Comparison of ENCODE assay signal across 11 mouse cellular contexts in genomic region chr5:149037729-149038128, GRCm38 (mm10). TPM values are rescaled to one million over a fixed set of nuclear protein-coding genes. Genes with fewer than 3 reads are reported as not detected.
DNase-seq lines count a peak whose midpoint lies in the region; ATAC-seq lines count a peak whose summit lies in the region.
"Had no signal": no experiment of that assay in that cellular context is flagged by ENCODE, and none has a peak within 500 bp of the region (broad histone marks: within the 10 kb centered on the region; RNA-seq: fewer than 3 reads in every experiment).

No protein-coding gene starts in this region.

- no peaks in the 10 kb centered on the region for H3K27me3 ChIP-seq in forebrain, embryonic 16.5 days (replicated peaks; ENCODE audit: control insufficient read depth, insufficient read depth, low read length)
- H3K27me3 ChIP-seq in forebrain, embryonic 11.5 days (ENCODE audit: control insufficient read depth, insufficient read depth, low read length), result no peaks in the 10 kb centered on the region
- H3K27me3 ChIP-seq: megakaryocyte, embryonic 14.5 days had no signal

- H3K4me3 ChIP-seq in forebrain, embryonic 16.5 days (replicated peaks; ENCODE audit: low read length), result no peak overlapping the region
- no peak overlapping the region for H3K4me3 ChIP-seq in forebrain, embryonic 11.5 days (ENCODE audit: low read depth, low read length)
- H3K4me3 ChIP-seq: megakaryocyte, embryonic 14.5 days had no signal

- H3K27ac ChIP-seq in forebrain, embryonic 16.5 days (ENCODE audit: low read length), result no peak overlapping the region
- H3K27ac ChIP-seq in forebrain, embryonic 11.5 days (ENCODE audit: low read depth, low read length), result no peak overlapping the region

- peak overlapping the region; percentile 7; the same call in 1 of the 2 replicates for H3K4me2 ChIP-seq in forebrain, embryonic 16.5 days (ENCODE audit: low read length)
- no peak overlapping the region for H3K4me2 ChIP-seq in forebrain, embryonic 11.5 days (ENCODE audit: low read depth, low read length, severe bottlenecking)

- no peak overlapping the region for H3K9ac ChIP-seq in forebrain, embryonic 16.5 days (replicated peaks; ENCODE audit: low read depth, low read length)
- H3K9ac ChIP-seq in forebrain, embryonic 11.5 days (ENCODE audit: low read length), result no peak overlapping the region

- H3K4me1 ChIP-seq in forebrain, embryonic 16.5 days (replicated peaks; ENCODE audit: control insufficient read depth, insufficient read depth, low read length), result peaks cover 3% of the 10 kb centered on the region; the same call in 1 of the 2 replicates
- H3K4me1 ChIP-seq in forebrain, embryonic 11.5 days (replicated peaks; ENCODE audit: control insufficient read depth, insufficient read depth, low read length), result no peaks in the 10 kb centered on the region
- H3K4me1 ChIP-seq: megakaryocyte, embryonic 14.5 days had no signal

- DNase-seq in forebrain, embryonic 11.5 days (ENCODE audit: low spot score), result no peak
- DNase-seq in ovary, postnatal 36 days (ENCODE audit: low spot score), result peak; percentile 47
- no peak for DNase-seq in ovary, postnatal 10 days (ENCODE audit: low spot score)
- peak; percentile 90 to 93 for DNase-seq in kidney, adult 8-10 months
- peak; percentile 66 for DNase-seq in skeletal muscle tissue, adult 2 months (ENCODE audit: low read depth, low spot score)
- no peak for DNase-seq in c-Kit-positive CD71-positive TER-119-positive erythroid progenitor cells, embryonic 14.5 days (ENCODE audit: low spot score)
- no peak for DNase-seq in thymus, postnatal 10 days (ENCODE audit: low spot score in 2 of 2)

- no peaks in the 10 kb centered on the region for H3K36me3 ChIP-seq in forebrain, embryonic 16.5 days (ENCODE audit: control insufficient read depth, insufficient read depth)
- H3K36me3 ChIP-seq in forebrain, embryonic 11.5 days (ENCODE audit: control insufficient read depth, insufficient read depth, low read length), result no peaks in the 10 kb centered on the region

- H3K9me3 ChIP-seq in forebrain, embryonic 16.5 days (ENCODE audit: control insufficient read depth, low read length), result peaks cover 3% of the 10 kb centered on the region
- H3K9me3 ChIP-seq in forebrain, embryonic 11.5 days (ENCODE audit: control insufficient read depth, low read length), result peaks cover 3% of the 10 kb centered on the region; the same call in 1 of the 2 replicates

- ATAC-seq in forebrain, embryonic 16.5 days, result peak; percentile 81
- ATAC-seq in forebrain, embryonic 11.5 days (replicated peaks; ENCODE audit: low FRiP score), result no peak

- WGBS in forebrain, embryonic 16.5 days, result 11% methylated on average over 10 of the region's 10 CpGs
- 37% methylated on average over 10 of the region's 10 CpGs for whole genome bisulfite sequencing in forebrain, embryonic 11.5 days

RNA-seq across cellular contexts. Expression of gene Gm42791, which starts 42.8 kb away (rescaled TPM):
- polyA plus RNA-seq in forebrain, embryonic 16.5 days (2015; fragmentation: Nextera tagmentation; extraction: Ambion mirVana), result 4.4 and 5.8 TPM in 2 replicates
- polyA plus RNA-seq in forebrain, embryonic 11.5 days (2014; fragmentation: Nextera tagmentation; extraction: Ambion mirVana), result 4.6 TPM in 1 of 2 replicates, not detected in the other
- polyA plus RNA-seq: heart, embryonic 14.5 days; stomach, embryonic 14.5 days had no signal

Comparison
In these comparisons a context has a peak if more than half of its experiments do, and no peak if none do; other contexts are left out.
1. DNase-seq: peak in ovary, postnatal 36 days (single experiment), kidney, adult 8-10 months (2 of 2) and skeletal muscle tissue, adult 2 months (single experiment); none in forebrain, embryonic 11.5 days (single experiment), ovary, postnatal 10 days (single experiment), c-Kit-positive CD71-positive TER-119-positive erythroid progenitor cells, embryonic 14.5 days (single experiment) and thymus, postnatal 10 days (0 of 2).